Mouse (Mus musculus): ENCODE results near the gene Ggct. TPM values are rescaled to one million over a fixed set of nuclear protein-coding genes. Genes with fewer than 3 reads are reported as not detected.
A peak's percentile ranks its signal among the peaks of the same experiment; 100 is the strongest.

The Ggct gene
- polyA plus RNA-seq, 1 experiment, result 1.5 TPM

DNA sequence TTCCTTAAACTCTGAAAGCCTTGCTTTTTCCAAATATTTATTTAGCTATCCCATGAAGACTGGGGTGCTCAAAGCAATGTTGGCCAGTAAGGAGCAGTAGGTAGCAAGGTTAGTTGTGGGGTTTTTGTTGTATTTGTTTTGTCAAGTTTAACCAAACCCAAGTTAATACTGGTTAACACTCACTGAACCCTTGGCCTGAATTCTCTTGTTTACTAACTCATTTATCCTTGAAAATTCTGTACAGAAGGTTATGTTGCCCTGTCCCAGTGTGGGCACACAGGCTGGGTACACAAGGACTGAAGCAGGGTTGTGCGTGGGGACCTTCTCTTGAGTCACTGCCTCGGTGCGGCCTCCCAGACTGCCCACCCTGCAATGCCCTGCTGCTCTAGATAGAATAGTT, 3.6 kb upstream of the Ggct start:
- WGBS, result 88% methylated on average over 3 of the region's 3 CpGs
- H3K4me1 ChIP-seq (ENCODE audit: control insufficient read depth, insufficient read depth, insufficient read length, low read length), result peaks cover 8% of the 10 kb centered on the region; the same call in 1 of the 2 replicates
- no peak overlapping the region for H3K27ac ChIP-seq (ENCODE audit: insufficient read depth, low read depth, low read length)
- H3K36me3 ChIP-seq (ENCODE audit: control insufficient read depth, insufficient read depth, low read length), result no peaks in the 10 kb centered on the region
- H3K27me3 ChIP-seq (ENCODE audit: control insufficient read depth, insufficient read depth, low read length), result no peaks in the 10 kb centered on the region
- TF ChIP-seq CTCF (IDR thresholded peaks at IDR 0.05; ENCODE audit: extremely low read depth, insufficient read length, insufficient replicate concordance, low read depth, low read length) (no peak), POLR2A (IDR thresholded peaks at IDR 0.05; ENCODE audit: low read depth, low read length) (no peak)
- H3K4me3 ChIP-seq (ENCODE audit: low read depth, low read length), result no peak overlapping the region

DNA sequence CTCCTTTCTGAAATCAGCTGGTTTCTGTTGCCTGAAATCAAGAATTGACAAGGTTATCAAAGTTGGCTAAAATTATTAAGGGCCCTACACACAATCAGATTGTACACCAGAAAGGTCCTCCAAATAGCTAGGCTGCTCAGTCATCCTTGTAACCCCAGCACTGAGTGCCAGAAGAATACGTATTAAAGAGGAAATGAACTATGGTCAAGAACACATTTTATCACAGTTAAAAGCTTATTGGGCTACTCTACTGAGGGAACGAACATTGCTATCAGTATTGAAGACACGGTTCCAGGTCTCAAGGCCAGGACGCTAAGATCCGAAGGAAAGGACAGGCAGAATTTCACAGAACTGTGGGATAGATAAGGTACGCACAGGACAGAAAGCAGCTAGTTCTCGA, 609 bp downstream of the Ggct start:
- peak overlapping the region; percentile 71 for H3K4me3 ChIP-seq (ENCODE audit: low read depth, low read length)
- no peaks in the 10 kb centered on the region for H3K27me3 ChIP-seq (ENCODE audit: control insufficient read depth, insufficient read depth, low read length)
- H3K27ac ChIP-seq (ENCODE audit: insufficient read depth, low read depth, low read length), result peak overlapping the region; percentile 23
- peaks cover 6% of the 10 kb centered on the region; the same call in 1 of the 2 replicates for H3K36me3 ChIP-seq (ENCODE audit: control insufficient read depth, insufficient read depth, low read length)
- H3K4me1 ChIP-seq (ENCODE audit: control insufficient read depth, insufficient read depth, insufficient read length, low read length), result peaks cover 8% of the 10 kb centered on the region; the same call in 1 of the 2 replicates
- under 1% methylated on average over 7 of the region's 7 CpGs for WGBS
- TF ChIP-seq CTCF (IDR thresholded peaks at IDR 0.05; ENCODE audit: extremely low read depth, insufficient read length, insufficient replicate concordance, low read depth, low read length) (no peak), POLR2A (IDR thresholded peaks at IDR 0.05; ENCODE audit: low read depth, low read length) (no peak)

DNA sequence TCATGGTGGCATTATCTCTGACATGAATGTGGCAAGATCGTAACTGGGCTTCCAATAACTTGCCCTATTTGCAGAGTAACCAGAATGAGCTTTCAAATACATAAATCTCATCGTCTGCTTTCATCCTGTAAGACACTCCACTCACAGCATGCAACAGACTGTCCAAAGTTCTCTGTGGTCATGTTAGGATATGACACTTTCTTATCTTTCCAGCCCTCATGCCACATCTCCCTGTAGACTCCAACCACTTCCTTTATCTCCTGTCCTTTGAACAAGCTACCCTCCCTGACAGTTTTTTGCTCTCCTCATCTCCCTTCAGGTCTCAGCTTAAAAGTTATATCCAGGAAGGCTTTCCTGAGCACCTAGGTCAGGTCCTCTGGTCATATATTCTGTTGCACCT, 1.6 kb downstream of the Ggct start:
- Histone ChIP-seq H3K36me3 (ENCODE audit: control insufficient read depth, insufficient read depth, low read length) (peaks cover 7% of the 10 kb centered on the region; the same call in 1 of the 2 replicates), H3K27ac (ENCODE audit: insufficient read depth, low read depth, low read length) (no peak overlapping the region), H3K4me3 (ENCODE audit: low read depth, low read length) (no peak overlapping the region), H3K27me3 (ENCODE audit: control insufficient read depth, insufficient read depth, low read length) (no peaks in the 10 kb centered on the region), H3K4me1 (ENCODE audit: control insufficient read depth, insufficient read depth, insufficient read length, low read length) (peaks cover 8% of the 10 kb centered on the region; the same call in 1 of the 2 replicates)
- WGBS, result 32% methylated on average over 2 of the region's 2 CpGs
- no peak for TF ChIP-seq CTCF (IDR thresholded peaks at IDR 0.05; ENCODE audit: extremely low read depth, insufficient read length, insufficient replicate concordance, low read depth, low read length)
- TF ChIP-seq POLR2A (IDR thresholded peaks at IDR 0.05; ENCODE audit: low read depth, low read length), result no peak

DNA sequence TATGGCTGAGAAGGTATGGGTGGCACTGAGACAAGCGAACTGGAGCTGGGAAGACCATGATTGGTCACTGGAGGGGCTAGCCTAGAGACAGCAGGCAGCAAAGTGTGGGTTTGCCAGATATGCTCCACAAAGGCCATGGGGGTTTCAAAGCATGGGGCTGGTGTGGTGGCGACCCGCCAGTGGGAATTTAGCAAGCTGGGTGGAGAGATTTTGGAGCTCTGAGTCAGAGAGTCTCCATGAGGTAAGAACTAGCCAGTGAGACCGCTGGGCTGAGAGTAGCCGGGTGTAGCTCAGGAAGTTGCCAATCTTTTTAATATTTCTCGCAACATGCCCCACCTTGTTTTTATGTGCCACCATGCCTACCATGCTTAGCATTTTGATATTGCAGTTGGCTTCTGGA, 4.6 kb downstream of the Ggct start:
- no peak overlapping the region for H3K27ac ChIP-seq (ENCODE audit: insufficient read depth, low read depth, low read length)
- H3K4me3 ChIP-seq (ENCODE audit: low read depth, low read length), result no peak overlapping the region
- peaks cover 7% of the 10 kb centered on the region; the same call in 1 of the 2 replicates for H3K4me1 ChIP-seq (ENCODE audit: control insufficient read depth, insufficient read depth, insufficient read length, low read length)
- TF ChIP-seq CTCF (IDR thresholded peaks at IDR 0.05; ENCODE audit: extremely low read depth, insufficient read length, insufficient replicate concordance, low read depth, low read length) (no peak), POLR2A (IDR thresholded peaks at IDR 0.05; ENCODE audit: low read depth, low read length) (no peak)
- no peaks in the 10 kb centered on the region for H3K27me3 ChIP-seq (ENCODE audit: control insufficient read depth, insufficient read depth, low read length)
- 91% methylated on average over 6 of the region's 6 CpGs for WGBS
- peaks cover 15% of the 10 kb centered on the region for H3K36me3 ChIP-seq (ENCODE audit: control insufficient read depth, insufficient read depth, low read length)

DNA sequence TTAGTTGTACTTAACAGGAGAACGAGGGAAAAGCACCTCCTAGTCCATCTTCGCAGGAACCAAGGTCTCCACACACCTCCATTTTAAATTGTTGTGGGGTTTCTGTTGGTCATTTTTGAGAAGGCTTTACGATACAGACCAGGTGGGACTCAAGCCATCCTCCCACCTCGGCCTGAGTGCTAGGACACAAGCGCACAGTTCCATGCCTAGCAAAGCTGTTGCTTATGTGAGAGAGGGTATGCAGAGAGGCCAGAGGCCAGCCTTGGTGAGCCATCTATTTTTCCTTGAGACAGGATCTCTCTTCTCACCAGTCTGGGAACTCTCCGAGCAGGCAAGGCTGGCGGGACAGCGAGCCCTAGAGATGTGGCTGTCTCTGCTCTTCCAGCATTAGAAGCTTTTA, 8.7 kb downstream of the Ggct start:
- Histone ChIP-seq H3K27me3 (ENCODE audit: control insufficient read depth, insufficient read depth, low read length) (no peaks in the 10 kb centered on the region), H3K27ac (ENCODE audit: insufficient read depth, low read depth, low read length) (no peak overlapping the region), H3K4me1 (ENCODE audit: control insufficient read depth, insufficient read depth, insufficient read length, low read length) (no peaks in the 10 kb centered on the region), H3K4me3 (ENCODE audit: low read depth, low read length) (no peak overlapping the region), H3K36me3 (ENCODE audit: control insufficient read depth, insufficient read depth, low read length) (peaks cover 12% of the 10 kb centered on the region)
- WGBS, result 94% methylated on average over 8 of the region's 8 CpGs
- TF ChIP-seq CTCF (IDR thresholded peaks at IDR 0.05; ENCODE audit: extremely low read depth, insufficient read length, insufficient replicate concordance, low read depth, low read length) (no peak), POLR2A (IDR thresholded peaks at IDR 0.05; ENCODE audit: low read depth, low read length) (no peak)

DNA sequence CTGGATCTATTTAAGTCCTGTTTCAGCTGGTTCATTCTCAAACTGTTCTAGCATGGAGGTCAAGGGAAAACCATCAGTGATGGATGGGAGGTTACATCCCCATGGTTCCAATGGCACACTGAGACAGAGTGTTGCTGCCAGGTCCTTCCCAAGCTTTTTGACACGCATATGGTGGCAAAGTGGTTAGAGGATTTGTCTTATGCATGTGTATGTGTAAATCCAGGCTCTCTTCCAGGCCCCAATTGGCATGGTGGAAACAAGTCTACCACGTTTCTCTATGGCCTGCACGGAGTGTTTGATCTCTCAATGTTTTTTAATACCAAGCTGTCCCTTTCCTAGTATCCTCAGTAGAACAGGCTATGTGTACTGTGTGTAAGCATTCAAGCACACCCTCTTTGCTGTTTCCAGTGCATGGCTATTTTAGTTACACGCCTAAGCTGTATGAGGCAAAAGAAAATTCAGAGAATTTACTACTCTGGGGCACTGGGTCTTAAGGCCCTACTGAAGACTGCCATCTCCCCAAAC, 9.2 kb downstream of the Ggct start:
- WGBS, result 90% methylated on average over 4 of the region's 4 CpGs
- H3K27me3 ChIP-seq (ENCODE audit: control insufficient read depth, insufficient read depth, low read length), result no peaks in the 10 kb centered on the region
- no peak for TF ChIP-seq CTCF (IDR thresholded peaks at IDR 0.05; ENCODE audit: extremely low read depth, insufficient read length, insufficient replicate concordance, low read depth, low read length)
- TF ChIP-seq POLR2A (IDR thresholded peaks at IDR 0.05; ENCODE audit: low read depth, low read length), result no peak

DNA sequence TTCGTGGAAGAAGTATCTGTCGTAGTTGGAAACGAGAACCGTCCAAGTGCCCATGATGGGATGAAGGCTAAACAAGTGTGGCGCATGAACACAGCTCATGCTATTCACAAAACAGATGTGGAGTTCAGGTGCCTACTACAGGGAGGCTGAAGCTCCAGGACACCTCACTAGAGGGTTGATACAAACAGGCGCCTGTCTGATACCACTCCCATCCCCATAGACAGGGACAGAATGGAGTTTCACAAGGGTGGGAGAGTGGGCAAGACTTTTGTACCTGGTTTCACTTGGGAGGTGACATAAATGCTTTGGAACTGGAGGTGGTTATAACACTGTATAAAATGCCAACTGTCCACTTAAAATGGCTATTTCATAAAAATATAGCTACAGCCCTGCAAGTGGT, 13.3 kb downstream of the Ggct start:
- no peak overlapping the region for H3K27ac ChIP-seq (ENCODE audit: insufficient read depth, low read depth, low read length)
- H3K27me3 ChIP-seq (ENCODE audit: control insufficient read depth, insufficient read depth, low read length), result no peaks in the 10 kb centered on the region
- WGBS, result 94% methylated on average over 6 of the region's 6 CpGs
- TF ChIP-seq CTCF (IDR thresholded peaks at IDR 0.05; ENCODE audit: extremely low read depth, insufficient read length, insufficient replicate concordance, low read depth, low read length) (no peak), POLR2A (IDR thresholded peaks at IDR 0.05; ENCODE audit: low read depth, low read length) (no peak)
- peaks cover 2% of the 10 kb centered on the region; the same call in 1 of the 2 replicates for H3K36me3 ChIP-seq (ENCODE audit: control insufficient read depth, insufficient read depth, low read length)
- no peaks in the 10 kb centered on the region for H3K4me1 ChIP-seq (ENCODE audit: control insufficient read depth, insufficient read depth, insufficient read length, low read length)
- no peak overlapping the region for H3K4me3 ChIP-seq (ENCODE audit: low read depth, low read length)

More for the DNA sequence above, 9.2 kb downstream of the Ggct start:
- H3K4me1 ChIP-seq (ENCODE audit: control insufficient read depth, insufficient read depth, insufficient read length, low read length), result no peaks in the 10 kb centered on the region
- no peak overlapping the region for H3K27ac ChIP-seq (ENCODE audit: insufficient read depth, low read depth, low read length)
- no peak overlapping the region for H3K4me3 ChIP-seq (ENCODE audit: low read depth, low read length)
- peaks cover 11% of the 10 kb centered on the region for H3K36me3 ChIP-seq (ENCODE audit: control insufficient read depth, insufficient read depth, low read length)

All from small intestine, adult 2 months (tissue).